Mouse (Mus musculus) midbrain, embryonic 10.5 days (tissue): ENCODE data around the gene Mrpl48. TPM values are rescaled to one million over a fixed set of nuclear protein-coding genes. Genes with fewer than 3 reads are reported as not detected.

Source experiments
- DNase-seq: peaks from one replicate; pipeline ENCODE4 v3.0.0-alpha.2; 2017; ENCODE audit warnings: low spot score
- H3K27ac ChIP-seq: fragments of 300-500 bp; sonication (generic); replicated peaks from 2 replicates; pipeline ENCODE4 v1.5.1; 2016; ENCODE audit warnings: mild to moderate bottlenecking
- H3K27me3 ChIP-seq: fragments of 300-500 bp; sonication (generic); 2 replicates; pipeline ENCODE4 v1.6.1; 2016; ENCODE audit warnings: low read depth, mild to moderate bottlenecking; ENCODE audit not compliant: poor library complexity, severe bottlenecking
- H3K36me3 ChIP-seq: fragments of 300-500 bp; sonication (generic); 2 replicates; pipeline ENCODE4 v1.6.1; 2016; ENCODE audit warnings: mild to moderate bottlenecking, moderate library complexity
- H3K4me1 ChIP-seq: fragments of 300-500 bp; sonication (generic); 2 replicates; pipeline ENCODE4 v1.6.1; 2016
- H3K4me3 ChIP-seq: fragments of 300-500 bp; sonication (generic); 2 replicates; pipeline ENCODE4 v1.5.1; 2016; ENCODE audit warnings: mild to moderate bottlenecking, moderate library complexity
- H3K9me3 ChIP-seq: fragments of 300-500 bp; sonication (generic); replicated peaks from 2 replicates; pipeline ENCODE4 v1.6.1; 2016; ENCODE audit warnings: mild to moderate bottlenecking
- WGBS: fragments of 180-500 bp; shearing (Covaris S2); methylation state at CpG from one replicate; pipeline ENCODE4 v1.1.7; 2016; 5-methylcytosine and 5-hydroxymethylcytosine counted together
- polyA plus RNA-seq: library from polyadenylated mRNA; unstranded; fragments of >200 nt; fragmentation: Nextera tagmentation; extraction: Ambion mirVana; gene quantifications from 2 replicates; pipeline ENCODE4 v1.2.1, GENCODE M21; 2016

Gene Mrpl48
- polyA plus RNA-seq = 63.2 and 68.9 TPM in 2 replicates

GRCm38 (mm10) chr7:100608130-100608741, at the start of gene Mrpl48:
Gene Mrpl48, minus strand, starts transcription at chr7:100608301.
- peaks cover 10% of the 10 kb centered on the region; the same call in 1 of the 2 replicates for H3K27me3 ChIP-seq
- H3K9me3 ChIP-seq = no peaks in the 10 kb centered on the region
- peak; percentile 68 for DNase-seq
- peak within 1 kb of the TSS; percentile 65 for H3K4me3 ChIP-seq
- 1% methylated on average over 43 of the region's 43 CpGs for WGBS
- peaks cover 25% of the 10 kb centered on the region for H3K4me1 ChIP-seq
- H3K36me3 ChIP-seq = no peaks in the 10 kb centered on the region
- peak within 1 kb of the TSS; percentile 91 for H3K27ac ChIP-seq

GRCm38 (mm10) chr7:100656739-100657138, 48.6 kb upstream of the Mrpl48 start:
- Histone ChIP-seq H3K4me1 (peaks cover 38% of the 10 kb centered on the region), H3K27ac (0 out of 2 replicates have a peak overlapping the region, but pooled peaks have one; percentile 52), H3K27me3 (no peaks in the 10 kb centered on the region), H3K36me3 (no peaks in the 10 kb centered on the region), H3K9me3 (no peaks in the 10 kb centered on the region), H3K4me3 (no peak overlapping the region)
- DNase-seq = no peak
- WGBS = 60% methylated on average over 5 of the region's 5 CpGs

- H3K36me3 ChIP-seq = peaks cover 3% of the 10 kb centered on the region; the same call in 1 of the 2 replicates
- peak overlapping the region; percentile 87 for H3K27ac ChIP-seq
- no peak for DNase-seq
- H3K9me3 ChIP-seq = no peaks in the 10 kb centered on the region
- no peaks in the 10 kb centered on the region for H3K27me3 ChIP-seq
- peaks cover 41% of the 10 kb centered on the region for H3K4me1 ChIP-seq
- WGBS = 83% methylated on average over 8 of the region's 8 CpGs
- H3K4me3 ChIP-seq = 0 out of 2 replicates have a peak overlapping the region, but pooled peaks have one; percentile 16
Observed at GRCm38 (mm10) chr7:100654441-100654840, 46.3 kb upstream of the Mrpl48 start.

GRCm38 (mm10) chr7:100653480-100654266, 45.6 kb upstream of the Mrpl48 start:
- Histone ChIP-seq H3K4me1 (peaks cover 41% of the 10 kb centered on the region), H3K4me3 (peak overlapping the region; percentile 16), H3K27me3 (no peaks in the 10 kb centered on the region), H3K9me3 (no peaks in the 10 kb centered on the region), H3K36me3 (peaks cover 9% of the 10 kb centered on the region), H3K27ac (peak overlapping the region; percentile 87)
- DNase-seq = peak; percentile 73
- 67% methylated on average over 9 of the region's 9 CpGs for WGBS

GRCm38 (mm10) chr7:100651011-100651410, 42.9 kb upstream of the Mrpl48 start:
- 75% methylated on average over 4 of the region's 4 CpGs for WGBS
- Histone ChIP-seq H3K36me3 (peaks cover 10% of the 10 kb centered on the region), H3K4me3 (no peak overlapping the region), H3K27ac (no peak overlapping the region), H3K27me3 (no peaks in the 10 kb centered on the region), H3K9me3 (no peaks in the 10 kb centered on the region), H3K4me1 (peaks cover 26% of the 10 kb centered on the region)
- DNase-seq = peak; percentile 9

GRCm38 (mm10) chr7:100650421-100650820, 42.3 kb upstream of the Mrpl48 start:
- DNase-seq = peak; percentile 11
- H3K27me3 ChIP-seq = no peaks in the 10 kb centered on the region
- H3K4me3 ChIP-seq = no peak overlapping the region
- WGBS = 79% methylated on average over 6 of the region's 6 CpGs
- peaks cover 10% of the 10 kb centered on the region for H3K36me3 ChIP-seq
- peaks cover 26% of the 10 kb centered on the region for H3K4me1 ChIP-seq
- no peaks in the 10 kb centered on the region for H3K9me3 ChIP-seq
- 0 out of 2 replicates have a peak overlapping the region, but pooled peaks have one; percentile 49 for H3K27ac ChIP-seq

- H3K4me1 ChIP-seq = peaks cover 24% of the 10 kb centered on the region
- H3K36me3 ChIP-seq = peaks cover 10% of the 10 kb centered on the region
- no peak for DNase-seq
- H3K27ac ChIP-seq = peak overlapping the region; percentile 49
- WGBS = 76% methylated on average over 8 of the region's 8 CpGs
- H3K4me3 ChIP-seq = no peak overlapping the region
- H3K27me3 ChIP-seq = no peaks in the 10 kb centered on the region
- no peaks in the 10 kb centered on the region for H3K9me3 ChIP-seq
Observed at GRCm38 (mm10) chr7:100649826-100650225, 41.7 kb upstream of the Mrpl48 start.

- Histone ChIP-seq H3K4me3 (no peak overlapping the region), H3K27ac (no peak overlapping the region), H3K9me3 (no peaks in the 10 kb centered on the region), H3K27me3 (no peaks in the 10 kb centered on the region), H3K4me1 (peaks cover 17% of the 10 kb centered on the region), H3K36me3 (peaks cover 10% of the 10 kb centered on the region)
- 87% methylated on average over 4 of the region's 4 CpGs for WGBS
- DNase-seq = peak; percentile 8
Observed at GRCm38 (mm10) chr7:100649095-100649494, 41.0 kb upstream of the Mrpl48 start.

- 42% methylated on average over 3 of the region's 3 CpGs for WGBS
- 0 out of 2 replicates have a peak, but pooled peaks cover 4% of the 10 kb centered on the region for H3K4me1 ChIP-seq
- H3K9me3 ChIP-seq = no peaks in the 10 kb centered on the region
- no peak overlapping the region for H3K4me3 ChIP-seq
- no peak overlapping the region for H3K27ac ChIP-seq
- no peaks in the 10 kb centered on the region for H3K27me3 ChIP-seq
- peaks cover 10% of the 10 kb centered on the region; the same call in 1 of the 2 replicates for H3K36me3 ChIP-seq
- peak; percentile 61 for DNase-seq
Observed at GRCm38 (mm10) chr7:100645147-100645546, 37.0 kb upstream of the Mrpl48 start.

GRCm38 (mm10) chr7:100642413-100642812, 34.3 kb upstream of the Mrpl48 start:
- no peaks in the 10 kb centered on the region for H3K4me1 ChIP-seq
- DNase-seq = no peak
- H3K27ac ChIP-seq = no peak overlapping the region
- 94% methylated on average over 4 of the region's 4 CpGs for WGBS
- H3K4me3 ChIP-seq = no peak overlapping the region
- no peaks in the 10 kb centered on the region for H3K9me3 ChIP-seq
- peaks cover 15% of the 10 kb centered on the region for H3K36me3 ChIP-seq
- no peaks in the 10 kb centered on the region for H3K27me3 ChIP-seq

- 18% methylated on average over 1 of the region's 1 CpGs for WGBS
- Histone ChIP-seq H3K4me3 (no peak overlapping the region), H3K36me3 (peaks cover 36% of the 10 kb centered on the region), H3K27ac (no peak overlapping the region), H3K9me3 (no peaks in the 10 kb centered on the region), H3K27me3 (no peaks in the 10 kb centered on the region), H3K4me1 (no peaks in the 10 kb centered on the region)
- DNase-seq = no peak
Observed at GRCm38 (mm10) chr7:100637657-100638056, 29.6 kb upstream of the Mrpl48 start.

GRCm38 (mm10) chr7:100624538-100624937, 16.4 kb upstream of the Mrpl48 start:
- H3K36me3 ChIP-seq = peaks cover 21% of the 10 kb centered on the region
- WGBS = 77% methylated on average over 3 of the region's 3 CpGs
- H3K27me3 ChIP-seq = no peaks in the 10 kb centered on the region
- no peaks in the 10 kb centered on the region for H3K9me3 ChIP-seq
- H3K27ac ChIP-seq = no peak overlapping the region
- H3K4me1 ChIP-seq = peaks cover 4% of the 10 kb centered on the region; the same call in 1 of the 2 replicates
- no peak for DNase-seq
- H3K4me3 ChIP-seq = no peak overlapping the region

GRCm38 (mm10) chr7:100622277-100622676, 14.2 kb upstream of the Mrpl48 start:
- Histone ChIP-seq H3K4me3 (no peak overlapping the region), H3K4me1 (peaks cover 4% of the 10 kb centered on the region; the same call in 1 of the 2 replicates), H3K36me3 (peaks cover 7% of the 10 kb centered on the region), H3K27me3 (no peaks in the 10 kb centered on the region), H3K9me3 (no peaks in the 10 kb centered on the region), H3K27ac (no peak overlapping the region)
- DNase-seq = no peak
- WGBS = 90% methylated on average over 2 of the region's 2 CpGs
